Mouse (Mus musculus): ENCODE data around the gene Fbll1. TPM values are rescaled to one million over a fixed set of nuclear protein-coding genes. Genes with fewer than 3 reads are reported as not detected.
"Not testable (repeated sequence)": the region's sequence is repeated elsewhere in the genome, so short reads cannot be mapped to it uniquely, and the experiment has no call there.

Fbll1 gene
- polyA plus RNA-seq, 1 experiment from 2014 or later, result 0.11 TPM

DNA sequence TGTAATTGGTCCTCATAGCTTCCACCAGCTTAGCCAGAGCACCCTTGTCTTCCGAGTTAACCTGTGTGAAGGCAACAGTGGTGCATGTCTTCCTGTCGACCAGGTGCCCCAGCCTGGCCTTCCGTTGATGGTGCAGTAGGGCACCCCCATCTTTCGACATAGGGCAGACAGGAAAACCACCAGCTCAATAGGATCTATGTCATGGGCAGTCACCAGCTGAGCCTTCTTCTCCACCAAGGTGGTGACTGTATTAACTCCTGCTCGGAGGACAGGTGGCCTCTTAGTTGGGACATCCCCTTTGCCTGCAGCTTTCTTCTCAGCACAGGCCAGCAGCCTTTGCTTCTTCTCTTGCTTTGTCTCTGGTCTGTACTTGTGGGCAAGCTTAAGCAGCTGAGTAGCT lies 5.9 kb downstream of the Fbll1 start:
- not testable (repeated sequence) for H3K4me2 ChIP-seq (ENCODE audit: low read depth, low read length); H3K9ac ChIP-seq (ENCODE audit: low read depth, low read length); H3K4me1 ChIP-seq (ENCODE audit: control insufficient read depth, insufficient read depth, low read length); H3K27ac ChIP-seq (ENCODE audit: low read length); H3K36me3 ChIP-seq (ENCODE audit: control insufficient read depth, insufficient read depth, low read length); H3K4me3 ChIP-seq (ENCODE audit: low read length); ATAC-seq; H3K9me3 ChIP-seq (ENCODE audit: control insufficient read depth, low read length)
- 79% methylated on average over 5 of the region's 5 CpGs for WGBS
- peaks cover 19% of the 10 kb centered on the region for H3K27me3 ChIP-seq (replicated peaks; ENCODE audit: control insufficient read depth, insufficient read depth, low read length)

- no peak overlapping the region for H3K4me3 ChIP-seq (ENCODE audit: low read length)
- H3K9ac ChIP-seq (ENCODE audit: low read depth, low read length), result no peak overlapping the region
- 85% methylated on average over 2 of the region's 2 CpGs for WGBS
- no peak overlapping the region for H3K27ac ChIP-seq (ENCODE audit: low read length)
- peaks cover 14% of the 10 kb centered on the region for H3K36me3 ChIP-seq (ENCODE audit: control insufficient read depth, insufficient read depth, low read length)
- H3K9me3 ChIP-seq (ENCODE audit: control insufficient read depth, low read length), result no peaks in the 10 kb centered on the region
- ATAC-seq, result no peak
- H3K4me2 ChIP-seq (ENCODE audit: low read depth, low read length), result no peak overlapping the region
- H3K27me3 ChIP-seq (replicated peaks; ENCODE audit: control insufficient read depth, insufficient read depth, low read length), result no peaks in the 10 kb centered on the region
- H3K4me1 ChIP-seq (ENCODE audit: control insufficient read depth, insufficient read depth, low read length), result no peaks in the 10 kb centered on the region
These were observed 10.2 kb downstream of the Fbll1 start for GRCm38 (mm10) chr11:35788443-35788842.

DNA sequence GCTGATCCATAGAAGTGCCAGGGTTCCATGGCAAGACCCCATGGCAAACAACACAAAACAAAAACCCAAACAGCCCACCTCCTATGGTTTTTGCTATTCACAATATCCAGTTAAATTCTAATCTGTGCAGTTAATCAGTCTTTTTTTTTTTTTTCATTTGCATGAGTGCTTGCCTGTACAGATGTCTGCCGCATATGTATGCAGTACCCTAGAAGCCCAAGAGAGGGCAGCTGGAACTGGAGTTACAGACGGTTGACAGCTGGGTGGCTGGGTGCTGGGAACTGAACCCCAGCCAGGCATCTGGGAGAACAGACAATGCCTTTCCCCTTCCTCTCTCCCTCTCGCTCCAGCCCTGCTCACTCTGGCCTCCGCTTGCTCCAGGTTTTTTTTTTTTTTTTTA lies 14.1 kb downstream of the Fbll1 start:
- H3K4me1 ChIP-seq (ENCODE audit: control insufficient read depth, insufficient read depth, low read length), result no peaks in the 10 kb centered on the region
- no peak overlapping the region for H3K27ac ChIP-seq (ENCODE audit: low read length)
- ATAC-seq, result no peak
- H3K9ac ChIP-seq (ENCODE audit: low read depth, low read length), result no peak overlapping the region
- peaks cover 30% of the 10 kb centered on the region for H3K36me3 ChIP-seq (ENCODE audit: control insufficient read depth, insufficient read depth, low read length)
- WGBS, result 97% methylated on average over 4 of the region's 4 CpGs
- no peaks in the 10 kb centered on the region for H3K27me3 ChIP-seq (replicated peaks; ENCODE audit: control insufficient read depth, insufficient read depth, low read length)
- no peak overlapping the region for H3K4me3 ChIP-seq (ENCODE audit: low read length)
- no peaks in the 10 kb centered on the region for H3K9me3 ChIP-seq (ENCODE audit: control insufficient read depth, low read length)
- no peak overlapping the region for H3K4me2 ChIP-seq (ENCODE audit: low read depth, low read length)

DNA sequence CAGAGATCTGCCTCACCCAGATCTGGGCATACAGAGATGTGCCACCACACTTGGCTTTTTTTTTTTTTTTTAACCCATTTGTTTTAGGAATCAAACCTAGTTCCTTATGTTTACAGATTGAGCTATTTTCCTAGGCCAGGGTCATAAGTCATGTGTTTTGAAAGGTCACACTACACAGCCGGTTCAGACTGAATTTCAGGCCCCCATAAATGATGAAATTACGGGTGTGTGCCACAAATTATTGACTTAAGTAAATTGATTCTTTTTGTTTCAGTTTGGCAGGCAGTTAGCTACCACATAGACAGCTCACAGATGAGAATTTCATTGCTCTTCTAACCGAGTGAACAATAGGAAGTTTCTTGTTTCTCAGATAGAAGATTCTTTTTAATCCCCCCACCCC lies 14.7 kb downstream of the Fbll1 start:
- H3K4me2 ChIP-seq (ENCODE audit: low read depth, low read length), result no peak overlapping the region
- no peak for ATAC-seq
- 71% methylated on average over 3 of the region's 3 CpGs for WGBS
- no peak overlapping the region for H3K27ac ChIP-seq (ENCODE audit: low read length)
- no peaks in the 10 kb centered on the region for H3K9me3 ChIP-seq (ENCODE audit: control insufficient read depth, low read length)
- H3K9ac ChIP-seq (ENCODE audit: low read depth, low read length), result no peak overlapping the region
- no peaks in the 10 kb centered on the region for H3K4me1 ChIP-seq (ENCODE audit: control insufficient read depth, insufficient read depth, low read length)
- no peak overlapping the region for H3K4me3 ChIP-seq (ENCODE audit: low read length)
- peaks cover 31% of the 10 kb centered on the region for H3K36me3 ChIP-seq (ENCODE audit: control insufficient read depth, insufficient read depth, low read length)
- no peaks in the 10 kb centered on the region for H3K27me3 ChIP-seq (replicated peaks; ENCODE audit: control insufficient read depth, insufficient read depth, low read length)

DNA sequence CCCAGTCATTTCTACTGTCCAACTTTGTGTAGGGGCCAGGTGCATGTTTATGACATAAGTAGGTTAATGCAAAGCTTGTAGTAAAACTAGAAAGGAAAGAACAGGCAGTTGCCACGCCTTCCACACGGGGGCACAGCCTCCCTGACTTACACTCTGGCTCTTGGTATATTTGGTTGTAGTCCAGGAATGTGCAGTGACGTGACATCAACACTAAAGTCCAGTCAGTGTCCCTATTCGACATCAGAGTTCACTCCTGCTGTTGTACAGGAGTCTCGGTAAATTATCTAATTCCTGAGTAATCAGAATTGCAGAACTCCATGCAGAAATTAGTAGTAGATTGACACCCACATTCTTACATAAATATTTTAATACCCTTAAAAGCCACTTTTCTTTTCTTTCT lies 15.6 kb downstream of the Fbll1 start:
- no peak overlapping the region for H3K4me3 ChIP-seq (ENCODE audit: low read length)
- peaks cover 31% of the 10 kb centered on the region for H3K36me3 ChIP-seq (ENCODE audit: control insufficient read depth, insufficient read depth, low read length)
- WGBS, result 88% methylated on average over 5 of the region's 5 CpGs
- peak; percentile 41 for ATAC-seq
- no peaks in the 10 kb centered on the region for H3K9me3 ChIP-seq (ENCODE audit: control insufficient read depth, low read length)
- no peak overlapping the region for H3K27ac ChIP-seq (ENCODE audit: low read length)
- H3K4me1 ChIP-seq (ENCODE audit: control insufficient read depth, insufficient read depth, low read length), result no peaks in the 10 kb centered on the region
- H3K27me3 ChIP-seq (replicated peaks; ENCODE audit: control insufficient read depth, insufficient read depth, low read length), result no peaks in the 10 kb centered on the region
- no peak overlapping the region for H3K4me2 ChIP-seq (ENCODE audit: low read depth, low read length)
- no peak overlapping the region for H3K9ac ChIP-seq (ENCODE audit: low read depth, low read length)

- no peak overlapping the region for H3K4me3 ChIP-seq (ENCODE audit: low read length)
- peaks cover 31% of the 10 kb centered on the region for H3K36me3 ChIP-seq (ENCODE audit: control insufficient read depth, insufficient read depth, low read length)
- no peak for ATAC-seq
- no peaks in the 10 kb centered on the region for H3K27me3 ChIP-seq (replicated peaks; ENCODE audit: control insufficient read depth, insufficient read depth, low read length)
- H3K27ac ChIP-seq (ENCODE audit: low read length), result no peak overlapping the region
- H3K4me1 ChIP-seq (ENCODE audit: control insufficient read depth, insufficient read depth, low read length), result no peaks in the 10 kb centered on the region
- no peak overlapping the region for H3K4me2 ChIP-seq (ENCODE audit: low read depth, low read length)
- 97% methylated on average over 3 of the region's 3 CpGs for WGBS
- H3K9ac ChIP-seq (ENCODE audit: low read depth, low read length), result no peak overlapping the region
- H3K9me3 ChIP-seq (ENCODE audit: control insufficient read depth, low read length), result no peaks in the 10 kb centered on the region
These were observed 16.2 kb downstream of the Fbll1 start for GRCm38 (mm10) chr11:35782444-35782843.

- Histone ChIP-seq H3K36me3 (ENCODE audit: control insufficient read depth, insufficient read depth, low read length) (peaks cover 37% of the 10 kb centered on the region), H3K9me3 (ENCODE audit: control insufficient read depth, low read length) (no peaks in the 10 kb centered on the region), H3K4me3 (ENCODE audit: low read length) (no peak overlapping the region), H3K4me1 (ENCODE audit: control insufficient read depth, insufficient read depth, low read length) (no peaks in the 10 kb centered on the region), H3K4me2 (ENCODE audit: low read depth, low read length) (no peak overlapping the region), H3K27ac (ENCODE audit: low read length) (no peak overlapping the region), H3K27me3 (replicated peaks; ENCODE audit: control insufficient read depth, insufficient read depth, low read length) (no peaks in the 10 kb centered on the region), H3K9ac (ENCODE audit: low read depth, low read length) (no peak overlapping the region)
- no peak for ATAC-seq
- 91% methylated on average over 3 of the region's 3 CpGs for WGBS
These were observed 18.3 kb downstream of the Fbll1 start for GRCm38 (mm10) chr11:35780336-35780735.

- H3K36me3 ChIP-seq (ENCODE audit: control insufficient read depth, insufficient read depth, low read length), result 0 out of 2 replicates have a peak, but pooled peaks cover 9% of the 10 kb centered on the region
- no peak overlapping the region for H3K9ac ChIP-seq (ENCODE audit: low read depth, low read length)
- H3K4me3 ChIP-seq (ENCODE audit: low read length), result no peak overlapping the region
- H3K4me2 ChIP-seq (ENCODE audit: low read depth, low read length), result no peak overlapping the region
- H3K27me3 ChIP-seq (replicated peaks; ENCODE audit: control insufficient read depth, insufficient read depth, low read length), result no peaks in the 10 kb centered on the region
- H3K9me3 ChIP-seq (ENCODE audit: control insufficient read depth, low read length), result no peaks in the 10 kb centered on the region
- no peak overlapping the region for H3K27ac ChIP-seq (ENCODE audit: low read length)
- 90% methylated on average over 3 of the region's 3 CpGs for WGBS
- peaks cover 6% of the 10 kb centered on the region for H3K4me1 ChIP-seq (ENCODE audit: control insufficient read depth, insufficient read depth, low read length)
- ATAC-seq, result no peak
These were observed 22.2 kb downstream of the Fbll1 start for GRCm38 (mm10) chr11:35776452-35776851.

- Histone ChIP-seq H3K27ac (ENCODE audit: low read length) (no peak overlapping the region), H3K9ac (ENCODE audit: low read depth, low read length) (no peak overlapping the region), H3K9me3 (ENCODE audit: control insufficient read depth, low read length) (no peaks in the 10 kb centered on the region), H3K4me3 (ENCODE audit: low read length) (no peak overlapping the region), H3K36me3 (ENCODE audit: control insufficient read depth, insufficient read depth, low read length) (0 out of 2 replicates have a peak, but pooled peaks cover 9% of the 10 kb centered on the region), H3K4me1 (ENCODE audit: control insufficient read depth, insufficient read depth, low read length) (peaks cover 13% of the 10 kb centered on the region), H3K4me2 (ENCODE audit: low read depth, low read length) (no peak overlapping the region), H3K27me3 (replicated peaks; ENCODE audit: control insufficient read depth, insufficient read depth, low read length) (no peaks in the 10 kb centered on the region)
- ATAC-seq, result no peak
- WGBS, result 95% methylated on average over 3 of the region's 3 CpGs
These were observed 23.1 kb downstream of the Fbll1 start for GRCm38 (mm10) chr11:35775606-35776005.

DNA sequence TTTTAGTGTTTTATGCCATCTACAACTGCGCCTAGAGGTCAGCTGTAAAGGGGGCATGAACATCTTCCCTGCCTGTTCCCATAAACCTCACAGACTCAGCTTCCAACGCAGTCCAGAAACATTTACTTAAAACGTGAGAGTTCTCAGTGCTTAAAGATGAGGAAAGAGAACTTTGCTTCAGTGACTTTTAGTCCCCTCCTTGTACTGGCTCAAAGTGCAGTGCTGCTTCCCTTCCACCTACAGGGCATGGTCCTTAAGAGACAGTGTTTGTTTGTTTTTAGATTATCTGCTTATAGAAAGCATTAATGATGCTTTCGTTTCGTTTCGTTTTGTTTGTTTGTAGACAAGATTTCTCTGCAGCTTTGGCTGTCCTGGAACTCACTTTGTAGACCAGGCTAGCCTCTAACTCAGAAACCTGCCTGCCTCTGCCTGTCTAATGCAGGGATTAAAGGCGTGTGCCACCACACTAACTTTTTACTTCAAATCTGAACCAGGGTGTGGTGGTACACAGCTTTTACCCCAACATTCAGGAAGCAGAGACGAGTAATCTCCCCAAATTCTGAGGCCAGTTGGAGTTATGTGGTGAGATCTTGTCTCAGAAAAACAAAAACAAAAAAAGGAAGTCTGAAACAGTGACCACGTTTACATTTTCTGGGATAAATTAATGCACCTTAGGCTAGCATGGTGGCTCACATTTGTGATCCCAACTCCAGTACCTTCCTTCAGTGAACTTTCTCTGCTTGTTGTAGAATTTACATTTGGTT lies 27.8 kb downstream of the Fbll1 start:
- no peak for ATAC-seq
- Histone ChIP-seq H3K27me3 (replicated peaks; ENCODE audit: control insufficient read depth, insufficient read depth, low read length) (no peaks in the 10 kb centered on the region), H3K27ac (ENCODE audit: low read length) (peak overlapping the region; percentile 98; the same call in 1 of the 2 replicates), H3K4me3 (ENCODE audit: low read length) (peak overlapping the region; percentile 92), H3K4me2 (ENCODE audit: low read depth, low read length) (peak overlapping the region; percentile 67), H3K4me1 (ENCODE audit: control insufficient read depth, insufficient read depth, low read length) (peaks cover 15% of the 10 kb centered on the region), H3K9me3 (ENCODE audit: control insufficient read depth, low read length) (no peaks in the 10 kb centered on the region), H3K9ac (ENCODE audit: low read depth, low read length) (peak overlapping the region; percentile 98), H3K36me3 (ENCODE audit: control insufficient read depth, insufficient read depth, low read length) (no peaks in the 10 kb centered on the region)
- WGBS, result 44% methylated on average over 9 of the region's 9 CpGs

All from intestine, embryonic 16.5 days (tissue).